Mouse (Mus musculus) embryonic facial prominence, embryonic 15.5 days (tissue): ENCODE results near the gene 4921524J17Rik. TPM values are rescaled to one million over a fixed set of nuclear protein-coding genes. Genes with fewer than 3 reads are reported as not detected.

ENCODE experiments used
- ATAC-seq: fragments of 200-750 bp; cut with Nextera tagmentation; 2 replicates; pipeline ENCODE4 v1.8.0; 2017; ENCODE audit warnings: low read depth, moderate TSS enrichment; ENCODE audit not compliant: insufficient number of reproducible peaks, low FRiP score, low TSS enrichment
- H3K27ac ChIP-seq: fragments of 300-500 bp; sonication (generic); replicated peaks from 2 replicates; pipeline ENCODE4 v1.5.1; 2015; ENCODE audit warnings: mild to moderate bottlenecking, inconsistent platforms
- H3K27me3 ChIP-seq: fragments of 300-500 bp; sonication (generic); 2 replicates; pipeline ENCODE4 v1.6.1; 2015; ENCODE audit warnings: inconsistent platforms
- H3K36me3 ChIP-seq: fragments of 300-500 bp; sonication (generic); 2 replicates; pipeline ENCODE4 v1.6.1; 2015; ENCODE audit warnings: mild to moderate bottlenecking, inconsistent platforms
- H3K4me1 ChIP-seq: fragments of 300-500 bp; sonication (generic); 2 replicates; pipeline ENCODE4 v1.6.1; 2015; ENCODE audit warnings: inconsistent platforms
- H3K4me2 ChIP-seq: fragments of 300-500 bp; sonication (generic); replicated peaks from 2 replicates; pipeline ENCODE4 v1.6.1; 2015; ENCODE audit warnings: mild to moderate bottlenecking, inconsistent platforms
- H3K4me3 ChIP-seq: fragments of 300-500 bp; sonication (generic); replicated peaks from 2 replicates; pipeline ENCODE4 v1.5.1; 2015; ENCODE audit warnings: mild to moderate bottlenecking, inconsistent platforms
- H3K9ac ChIP-seq: fragments of 300-500 bp; sonication (generic); 2 replicates; pipeline ENCODE4 v1.6.1; 2015; ENCODE audit warnings: inconsistent platforms
- H3K9me3 ChIP-seq: fragments of 300-500 bp; sonication (generic); replicated peaks from 2 replicates; pipeline ENCODE4 v1.6.1; 2016; ENCODE audit warnings: inconsistent platforms
- WGBS: fragments of 180-500 bp; shearing (Covaris S2); methylation state at CpG from one replicate; pipeline ENCODE4 v1.1.7; 2015; 5-methylcytosine and 5-hydroxymethylcytosine counted together
- polyA plus RNA-seq: library from polyadenylated mRNA; unstranded; fragments of >200 nt; fragmentation: Nextera tagmentation; extraction: Ambion mirVana; gene quantifications from 2 replicates; pipeline ENCODE4 v1.2.1, GENCODE M21; 2015

Gene 4921524J17Rik
- polyA plus RNA-seq, 1 experiment from 2014 or later = 50.8 TPM

- no peak overlapping the region for H3K9ac ChIP-seq
- WGBS = 73% methylated on average over 10 of the region's 10 CpGs
- no peaks in the 10 kb centered on the region for H3K4me1 ChIP-seq
- ATAC-seq = no peak
- H3K36me3 ChIP-seq = no peaks in the 10 kb centered on the region; the same call in 1 of the 2 replicates
- no peak overlapping the region for H3K27ac ChIP-seq
- H3K4me2 ChIP-seq = no peak overlapping the region
- H3K27me3 ChIP-seq = no peaks in the 10 kb centered on the region
- no peak overlapping the region for H3K4me3 ChIP-seq
- H3K9me3 ChIP-seq = no peaks in the 10 kb centered on the region
These were observed 26.7 kb downstream of the 4921524J17Rik start for GRCm38 (mm10) chr8:85405961-85406360.

- ATAC-seq = no peak
- Histone ChIP-seq H3K27me3 (no peaks in the 10 kb centered on the region), H3K9me3 (no peaks in the 10 kb centered on the region), H3K9ac (no peak overlapping the region), H3K27ac (no peak overlapping the region), H3K4me3 (no peak overlapping the region), H3K4me2 (no peak overlapping the region), H3K4me1 (no peaks in the 10 kb centered on the region), H3K36me3 (no peaks in the 10 kb centered on the region)
- WGBS = 58% methylated on average over 3 of the region's 3 CpGs
These were observed 27.2 kb downstream of the 4921524J17Rik start for GRCm38 (mm10) chr8:85405418-85405817.

GRCm38 (mm10) chr8:85398548-85398947, 34.1 kb downstream of the 4921524J17Rik start:
- ATAC-seq = no peak
- H3K4me1 ChIP-seq = no peaks in the 10 kb centered on the region
- 86% methylated on average over 4 of the region's 4 CpGs for WGBS

GRCm38 (mm10) chr8:85397508-85397907, 35.1 kb downstream of the 4921524J17Rik start:
- ATAC-seq = no peak
- Histone ChIP-seq H3K4me2 (no peak overlapping the region), H3K9me3 (no peaks in the 10 kb centered on the region), H3K4me3 (no peak overlapping the region), H3K9ac (no peak overlapping the region), H3K36me3 (no peaks in the 10 kb centered on the region), H3K27ac (no peak overlapping the region), H3K4me1 (no peaks in the 10 kb centered on the region), H3K27me3 (no peaks in the 10 kb centered on the region)
- 46% methylated on average over 5 of the region's 5 CpGs for WGBS

More at GRCm38 (mm10) chr8:85398548-85398947, 34.1 kb downstream of the 4921524J17Rik start:
- Histone ChIP-seq H3K9ac (no peak overlapping the region), H3K4me2 (no peak overlapping the region), H3K36me3 (no peaks in the 10 kb centered on the region), H3K9me3 (no peaks in the 10 kb centered on the region), H3K4me3 (no peak overlapping the region), H3K27ac (no peak overlapping the region), H3K27me3 (no peaks in the 10 kb centered on the region)

- Histone ChIP-seq H3K27ac (no peak overlapping the region), H3K36me3 (no peaks in the 10 kb centered on the region), H3K4me1 (no peaks in the 10 kb centered on the region), H3K9me3 (no peaks in the 10 kb centered on the region), H3K9ac (no peak overlapping the region), H3K4me3 (no peak overlapping the region), H3K4me2 (no peak overlapping the region), H3K27me3 (no peaks in the 10 kb centered on the region)
- ATAC-seq = no peak
- 78% methylated on average over 5 of the region's 5 CpGs for WGBS
These were observed 36.1 kb downstream of the 4921524J17Rik start for GRCm38 (mm10) chr8:85396432-85397079.

- Histone ChIP-seq H3K9ac (no peak overlapping the region), H3K4me2 (no peak overlapping the region), H3K36me3 (no peaks in the 10 kb centered on the region), H3K27me3 (no peaks in the 10 kb centered on the region), H3K27ac (no peak overlapping the region), H3K4me1 (no peaks in the 10 kb centered on the region), H3K9me3 (no peaks in the 10 kb centered on the region), H3K4me3 (no peak overlapping the region)
- ATAC-seq = no peak
- WGBS = 84% methylated on average over 8 of the region's 8 CpGs
These were observed 36.8 kb downstream of the 4921524J17Rik start for GRCm38 (mm10) chr8:85395681-85396431.

GRCm38 (mm10) chr8:85395017-85395416, 37.6 kb downstream of the 4921524J17Rik start:
- no peak for ATAC-seq
- no peak overlapping the region for H3K9ac ChIP-seq
- H3K4me3 ChIP-seq = no peak overlapping the region
- no peaks in the 10 kb centered on the region for H3K4me1 ChIP-seq
- WGBS = 73% methylated on average over 3 of the region's 3 CpGs
- H3K4me2 ChIP-seq = no peak overlapping the region
- H3K27ac ChIP-seq = no peak overlapping the region
- no peaks in the 10 kb centered on the region for H3K9me3 ChIP-seq
- no peaks in the 10 kb centered on the region for H3K27me3 ChIP-seq
- H3K36me3 ChIP-seq = no peaks in the 10 kb centered on the region

GRCm38 (mm10) chr8:85393199-85393598, 39.4 kb downstream of the 4921524J17Rik start:
- H3K4me1 ChIP-seq = no peaks in the 10 kb centered on the region
- H3K27me3 ChIP-seq = no peaks in the 10 kb centered on the region
- no peaks in the 10 kb centered on the region for H3K36me3 ChIP-seq
- no peak for ATAC-seq
- H3K27ac ChIP-seq = no peak overlapping the region
- no peak overlapping the region for H3K4me3 ChIP-seq
- WGBS = 88% methylated on average over 6 of the region's 6 CpGs
- no peaks in the 10 kb centered on the region for H3K9me3 ChIP-seq
- no peak overlapping the region for H3K9ac ChIP-seq
- no peak overlapping the region for H3K4me2 ChIP-seq

- Histone ChIP-seq H3K4me1 (no peaks in the 10 kb centered on the region), H3K36me3 (no peaks in the 10 kb centered on the region), H3K4me2 (no peak overlapping the region), H3K9ac (no peak overlapping the region), H3K27ac (no peak overlapping the region), H3K27me3 (no peaks in the 10 kb centered on the region), H3K4me3 (no peak overlapping the region), H3K9me3 (no peaks in the 10 kb centered on the region)
- no peak for ATAC-seq
- WGBS = 78% methylated on average over 1 of the region's 1 CpGs
These were observed 41.2 kb downstream of the 4921524J17Rik start for GRCm38 (mm10) chr8:85391438-85391837.

GRCm38 (mm10) chr8:85386205-85386604, 46.4 kb downstream of the 4921524J17Rik start, which contains the start of gene Mylk3:
Gene Mylk3 (minus strand): TSS chr8:85386345.
- no peak within 1 kb of the TSS for H3K27ac ChIP-seq
- peaks cover 5% of the 10 kb centered on the region; the same call in 1 of the 2 replicates for H3K4me1 ChIP-seq
- H3K4me2 ChIP-seq = no peak within 1 kb of the TSS
- WGBS = 73% methylated on average over 6 of the region's 6 CpGs
- no peak for ATAC-seq
- no peaks in the 10 kb centered on the region for H3K9me3 ChIP-seq
- H3K27me3 ChIP-seq = no peaks in the 10 kb centered on the region
- no peaks in the 10 kb centered on the region for H3K36me3 ChIP-seq
- no peak within 1 kb of the TSS for H3K4me3 ChIP-seq
- H3K9ac ChIP-seq = no peak within 1 kb of the TSS

GRCm38 (mm10) chr8:85381926-85382325, 50.7 kb downstream of the 4921524J17Rik start:
- no peak overlapping the region for H3K4me3 ChIP-seq
- no peaks in the 10 kb centered on the region for H3K36me3 ChIP-seq
- H3K9me3 ChIP-seq = no peaks in the 10 kb centered on the region
- no peak overlapping the region for H3K9ac ChIP-seq
- H3K27ac ChIP-seq = no peak overlapping the region
- H3K27me3 ChIP-seq = no peaks in the 10 kb centered on the region
- ATAC-seq = no peak
- no peak overlapping the region for H3K4me2 ChIP-seq
- peaks cover 24% of the 10 kb centered on the region; the same call in 1 of the 2 replicates for H3K4me1 ChIP-seq
- 48% methylated on average over 4 of the region's 4 CpGs for WGBS
